Mouse (Mus musculus): ENCODE data around the gene 4930524N10Rik. TPM values are rescaled to one million over a fixed set of nuclear protein-coding genes. Genes with fewer than 3 reads are reported as not detected.

Gene 4930524N10Rik
- total RNA-seq (2022), result not detected

DNA sequence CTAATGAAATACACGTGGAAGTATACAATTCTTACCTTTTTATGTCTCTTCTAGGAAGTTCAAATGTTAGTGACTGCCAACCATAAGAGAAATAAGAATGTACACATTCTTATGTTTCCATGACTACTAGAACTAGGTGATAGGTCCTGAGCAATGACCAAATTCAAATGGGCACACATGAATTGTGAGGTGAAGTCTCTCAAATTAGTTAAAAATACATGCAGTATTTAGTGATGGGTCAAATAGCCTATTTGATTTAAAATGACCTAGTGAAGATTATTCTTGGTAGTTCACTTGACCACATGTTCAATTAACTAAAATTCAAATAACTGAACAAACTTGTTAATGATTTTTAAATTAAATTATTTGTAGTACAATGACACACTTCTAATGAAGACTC lies at the start of gene 4930524N10Rik:
TSS of gene 4930524N10Rik (minus strand) at position 101 of the 400 bp plus-strand sequence.
- no peak for DNase-seq (ENCODE audit: low spot score in 2 of 2)

DNA sequence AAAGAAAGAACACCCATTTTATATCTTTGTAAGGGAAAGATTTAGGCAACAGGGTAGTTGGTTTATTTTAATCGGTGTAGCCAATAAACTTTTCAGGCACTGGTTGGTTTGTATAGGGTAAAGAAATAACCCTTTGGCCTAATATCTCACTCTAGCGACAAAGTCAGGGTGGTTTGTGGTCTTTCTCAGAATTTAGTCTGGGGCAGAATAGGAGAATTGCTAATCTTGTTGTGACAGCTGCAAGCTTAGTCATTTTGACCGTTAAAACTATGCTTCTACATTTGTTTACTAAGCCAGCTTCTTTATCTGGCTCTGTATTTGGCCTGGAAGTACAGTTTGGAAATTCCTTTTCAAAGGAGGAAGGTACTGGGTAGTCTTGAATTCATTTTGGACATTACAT lies 6.8 kb upstream of the 4930524N10Rik start:
- no peak for DNase-seq (ENCODE audit: low spot score in 2 of 2)

DNA sequence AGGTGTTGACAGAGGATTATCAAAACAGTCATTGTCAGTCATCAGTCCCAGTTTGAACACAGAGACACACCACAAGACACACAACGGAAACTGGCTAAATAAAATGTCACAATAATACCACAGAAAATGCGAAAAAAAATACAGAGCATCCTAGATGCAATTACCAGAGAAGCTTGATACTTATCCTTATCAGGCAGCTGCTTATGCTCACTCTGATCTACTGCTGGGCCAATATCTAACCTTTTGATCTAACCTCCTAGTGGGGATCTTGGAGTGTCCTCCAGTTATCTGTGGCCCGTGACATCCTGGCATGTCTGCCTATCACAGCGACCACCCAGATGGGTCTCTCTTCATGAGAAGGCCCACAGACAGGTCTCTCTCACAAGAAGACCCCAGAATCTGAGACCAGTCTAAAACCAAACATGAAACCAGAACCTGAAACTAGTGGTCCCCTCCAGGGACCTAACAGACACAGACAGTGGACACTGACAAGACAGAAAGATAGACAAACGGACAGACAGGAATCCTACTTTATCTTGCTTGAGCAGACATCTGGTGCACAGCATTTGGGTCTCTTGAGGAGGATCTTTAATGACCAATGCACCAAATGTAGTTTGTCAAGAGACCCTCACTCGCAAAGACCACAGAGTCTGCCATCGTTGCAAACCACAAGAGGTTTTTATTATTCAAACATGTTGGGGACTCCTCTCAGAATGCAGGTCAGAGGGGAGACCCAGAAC lies 6.3 kb upstream of the 4930524N10Rik start:
- DNase-seq (ENCODE audit: low spot score in 2 of 2), result no peak

DNA sequence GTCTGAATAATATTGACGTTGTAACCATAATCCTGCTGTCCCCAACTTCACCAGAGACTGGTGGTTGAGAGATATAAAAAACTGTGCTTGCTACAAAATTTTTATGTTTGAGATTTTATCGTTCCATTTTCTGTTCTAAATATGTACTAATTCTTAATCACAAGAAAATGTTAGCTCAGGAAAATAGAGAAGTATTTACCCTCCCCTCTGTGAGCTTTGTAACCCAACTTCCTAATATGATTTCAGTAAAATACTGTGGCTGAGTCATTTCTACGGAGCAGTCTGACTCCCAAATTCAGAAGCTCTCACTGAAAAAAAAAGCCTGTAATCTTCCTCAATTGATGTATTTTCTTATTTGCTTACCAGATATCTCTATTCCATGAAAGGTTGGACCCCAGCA lies 4.7 kb upstream of the 4930524N10Rik start:
- DNase-seq (ENCODE audit: low spot score in 2 of 2), result no peak

Other genes with a start within 250 kb of the 4930524N10Rik start
- not detected for gene Gm15140, start 222.7 kb downstream of the 4930524N10Rik start, total RNA-seq (2022)
- gene Samt4, start 138.6 kb upstream of the 4930524N10Rik start, total RNA-seq (2022), result not detected
- gene Samt2, start 236.0 kb upstream of the 4930524N10Rik start, total RNA-seq (2022), result not detected

Data from left cerebral cortex, adult 8-10 months (tissue).